Mouse (Mus musculus) heart, embryonic 15.5 days (tissue): Measurements from ENCODE around the gene Surf6. TPM values are rescaled to one million over a fixed set of nuclear protein-coding genes. Genes with fewer than 3 reads are reported as not detected.
"Not testable (repeated sequence)": the region's sequence is repeated elsewhere in the genome, so short reads cannot be mapped to it uniquely, and the experiment has no call there.

ENCODE experiments used
- ATAC-seq: fragments of 200-750 bp; cut with Nextera tagmentation; replicated peaks from 2 replicates; pipeline ENCODE4 v1.8.0; 2017; ENCODE audit warnings: low read depth, moderate TSS enrichment; ENCODE audit not compliant: insufficient number of reproducible peaks, insufficient read depth, low FRiP score
- H3K27ac ChIP-seq: fragments of 300-500 bp; sonication (generic); 2 replicates; pipeline ENCODE4 v1.5.1; 2015; ENCODE audit warnings: mild to moderate bottlenecking, inconsistent platforms
- H3K27me3 ChIP-seq: fragments of 300-500 bp; sonication (generic); 2 replicates; pipeline ENCODE4 v1.6.1; 2015; ENCODE audit warnings: inconsistent platforms
- H3K36me3 ChIP-seq: fragments of 300-500 bp; sonication (generic); 2 replicates; pipeline ENCODE4 v1.6.1; 2015; ENCODE audit warnings: mild to moderate bottlenecking, inconsistent platforms
- H3K4me1 ChIP-seq: fragments of 300-500 bp; sonication (generic); replicated peaks from 2 replicates; pipeline ENCODE4 v1.6.1; 2015; ENCODE audit warnings: inconsistent platforms
- H3K4me2 ChIP-seq: fragments of 300-500 bp; sonication (generic); 2 replicates; pipeline ENCODE4 v1.6.1; 2015; ENCODE audit warnings: inconsistent platforms, mild to moderate bottlenecking, moderate library complexity
- H3K4me3 ChIP-seq: fragments of 300-500 bp; sonication (generic); 2 replicates; pipeline ENCODE4 v1.5.1; 2015; ENCODE audit warnings: mild to moderate bottlenecking, inconsistent platforms
- H3K9ac ChIP-seq: fragments of 300-500 bp; sonication (generic); 2 replicates; pipeline ENCODE4 v1.6.1; 2015; ENCODE audit warnings: mild to moderate bottlenecking, inconsistent platforms
- H3K9me3 ChIP-seq: fragments of 300-500 bp; sonication (generic); replicated peaks from 2 replicates; pipeline ENCODE4 v1.6.1; 2016; ENCODE audit warnings: inconsistent platforms
- WGBS: fragments of 180-500 bp; shearing (Covaris S2); methylation state at CpG from one replicate; pipeline ENCODE4 v1.1.7; 2015; ENCODE audit warnings: mixed read lengths; 5-methylcytosine and 5-hydroxymethylcytosine counted together
- polyA plus RNA-seq: library from polyadenylated mRNA; unstranded; fragments of >200 nt; fragmentation: Nextera tagmentation; extraction: Ambion mirVana; gene quantifications from 2 replicates; pipeline ENCODE4 v1.2.1, GENCODE M21; 2015

Gene Surf6
- polyA plus RNA-seq, 1 experiment from 2014 or later = 13.5 TPM

DNA sequence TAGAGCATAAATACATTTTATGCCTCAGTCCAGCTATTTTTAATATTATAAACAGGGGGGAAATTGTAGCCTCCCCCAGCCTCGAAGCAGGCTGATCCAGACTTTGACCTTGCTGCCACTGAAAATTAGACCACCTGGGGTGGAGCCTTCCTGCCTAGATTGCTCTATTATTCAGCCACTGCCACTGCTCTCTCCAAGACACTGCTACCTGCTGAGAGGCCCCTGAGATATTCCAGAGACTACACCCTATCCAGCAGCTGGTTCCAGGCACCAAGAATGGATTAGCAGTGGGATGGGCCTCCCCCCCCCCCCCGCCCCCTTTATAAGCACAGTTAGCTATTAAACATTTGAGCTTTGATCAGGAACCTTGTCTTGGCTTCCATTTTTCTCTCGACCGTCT, 16.5 kb downstream of the Surf6 start:
- H3K4me1 ChIP-seq, H3K9me3 ChIP-seq, ATAC-seq, H3K27ac ChIP-seq, H3K9ac ChIP-seq, H3K4me2 ChIP-seq, H3K27me3 ChIP-seq, H3K4me3 ChIP-seq: not testable (repeated sequence)
- WGBS = 86% methylated on average over 4 of the region's 4 CpGs
- H3K36me3 ChIP-seq = peaks cover 21% of the 10 kb centered on the region

DNA sequence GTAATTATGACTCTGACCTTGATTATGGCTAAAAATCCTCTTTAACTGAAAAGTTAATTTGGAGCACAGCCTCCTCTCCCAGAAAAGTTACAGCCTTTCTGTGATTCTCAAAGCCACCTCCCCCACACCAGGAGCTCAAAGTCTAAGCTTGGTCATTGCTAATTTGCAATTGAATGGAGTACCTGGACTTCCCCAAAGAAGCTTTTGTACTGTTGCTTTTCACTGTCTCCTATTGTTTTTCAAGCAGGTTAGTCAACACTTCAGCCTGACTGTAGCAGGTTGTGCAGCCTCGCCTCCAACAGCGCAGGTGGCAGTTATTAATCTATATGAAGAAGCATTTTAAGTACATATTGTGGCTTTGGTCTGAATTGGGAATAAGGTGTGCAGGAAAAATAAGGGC, 17.1 kb downstream of the Surf6 start:
- not testable (repeated sequence) for H3K4me2 ChIP-seq, H3K27ac ChIP-seq, ATAC-seq, H3K4me1 ChIP-seq, H3K27me3 ChIP-seq, H3K9ac ChIP-seq, H3K4me3 ChIP-seq, H3K9me3 ChIP-seq
- peaks cover 16% of the 10 kb centered on the region for H3K36me3 ChIP-seq
- 94% methylated on average over 2 of the region's 2 CpGs for WGBS

DNA sequence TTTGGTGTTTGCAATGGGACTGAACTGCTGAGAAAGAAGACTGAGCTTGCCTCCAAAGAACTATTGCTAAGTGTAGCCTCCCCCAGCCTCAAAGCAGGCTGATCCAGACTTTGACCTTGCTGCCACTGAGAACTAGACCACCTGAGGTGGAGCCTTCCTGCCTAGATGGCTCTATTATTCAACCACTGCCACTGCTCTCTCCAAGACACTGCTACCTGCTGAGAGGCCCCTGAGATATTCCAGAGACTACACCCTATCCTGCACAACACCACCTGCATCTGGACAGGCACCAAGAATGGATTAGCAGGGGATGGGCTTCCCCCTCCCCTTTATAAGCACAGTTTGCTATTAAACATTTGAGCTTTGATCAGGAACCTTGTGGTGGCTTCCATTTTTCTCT, 24.1 kb downstream of the Surf6 start:
- Histone ChIP-seq H3K9me3 (no peaks in the 10 kb centered on the region), H3K9ac (no peak overlapping the region), H3K36me3 (no peaks in the 10 kb centered on the region), H3K27ac (no peak overlapping the region), H3K4me1 (no peaks in the 10 kb centered on the region), H3K27me3 (no peaks in the 10 kb centered on the region), H3K4me3 (no peak overlapping the region), H3K4me2 (no peak overlapping the region)
- no peak for ATAC-seq

DNA sequence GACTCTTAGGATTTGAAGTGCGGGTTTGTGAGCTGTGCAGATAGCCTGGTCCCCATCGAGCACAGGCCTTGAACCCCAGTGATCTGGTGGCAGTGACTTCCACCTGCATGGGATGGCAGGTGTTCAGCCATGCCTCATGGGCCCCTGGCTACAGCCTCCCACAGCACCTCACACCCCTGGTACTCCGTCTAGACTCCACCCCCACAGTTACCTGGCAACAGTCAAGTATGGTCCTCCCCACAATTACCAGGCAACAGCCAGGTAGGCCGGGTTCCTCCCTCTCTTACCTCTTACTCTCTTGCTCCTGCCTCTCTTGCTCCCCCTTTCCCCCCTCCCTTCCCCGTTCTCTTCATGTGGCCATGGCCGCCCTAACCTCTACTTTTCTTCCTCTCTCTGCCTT, 32.0 kb downstream of the Surf6 start:
- Histone ChIP-seq H3K9me3 (no peaks in the 10 kb centered on the region), H3K4me1 (no peaks in the 10 kb centered on the region), H3K9ac (no peak overlapping the region), H3K27me3 (peaks cover 14% of the 10 kb centered on the region; the same call in 1 of the 2 replicates), H3K4me3 (no peak overlapping the region), H3K36me3 (no peaks in the 10 kb centered on the region), H3K27ac (no peak overlapping the region), H3K4me2 (no peak overlapping the region)
- no peak for ATAC-seq
- WGBS = 56% methylated on average over 6 of the region's 6 CpGs

DNA sequence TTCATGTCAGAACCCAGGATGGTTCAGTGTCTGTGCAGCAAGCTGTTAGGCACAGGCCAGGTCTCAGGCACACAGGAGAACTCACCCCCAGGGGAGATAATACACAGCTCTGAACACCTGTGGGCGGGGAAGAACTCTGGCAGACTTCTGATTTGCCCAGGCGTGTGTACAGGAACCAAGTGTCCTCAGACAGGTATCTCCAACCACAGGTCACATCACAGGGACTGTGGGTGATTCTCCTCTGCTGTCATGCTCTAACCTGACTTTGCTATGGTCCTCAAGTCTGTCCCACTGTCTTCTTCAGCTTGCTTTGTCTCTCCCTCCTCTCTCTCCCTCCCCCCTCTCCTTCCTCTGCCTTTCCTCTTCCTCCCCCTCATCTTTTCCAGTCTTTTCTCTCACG, 37.8 kb downstream of the Surf6 start, which contains the start of gene Abo:
TSS of gene Abo (minus strand) at position 101 of the 400 bp plus-strand sequence.
- Histone ChIP-seq H3K36me3 (no peaks in the 10 kb centered on the region), H3K27me3 (peaks cover 6% of the 10 kb centered on the region; the same call in 1 of the 2 replicates), H3K9ac (no peak within 1 kb of the TSS), H3K4me2 (no peak within 1 kb of the TSS), H3K27ac (no peak within 1 kb of the TSS), H3K4me3 (no peak within 1 kb of the TSS), H3K9me3 (no peaks in the 10 kb centered on the region), H3K4me1 (no peaks in the 10 kb centered on the region)
- ATAC-seq = no peak
- 51% methylated on average over 3 of the region's 3 CpGs for WGBS

DNA sequence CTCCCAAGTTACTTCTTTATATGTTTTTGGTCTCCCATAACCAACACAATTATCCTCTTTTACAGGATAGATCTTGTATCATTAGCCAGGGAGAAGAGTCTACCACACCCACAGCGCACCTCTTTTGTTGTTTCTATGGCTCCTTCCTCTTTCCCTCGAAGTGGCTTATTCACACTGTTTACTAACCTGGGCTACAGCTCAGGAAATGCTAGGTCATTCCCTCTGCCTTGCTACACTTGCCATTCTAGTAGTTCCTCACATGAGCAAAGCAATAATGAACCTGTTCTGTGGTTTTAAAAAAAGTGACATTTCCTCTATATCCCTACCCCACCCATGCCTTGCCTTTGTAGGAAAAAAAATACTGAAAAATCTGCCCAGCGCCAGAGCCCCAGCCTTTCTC, 39.8 kb downstream of the Surf6 start:
- Histone ChIP-seq H3K9me3 (no peaks in the 10 kb centered on the region), H3K9ac (no peak overlapping the region), H3K4me3 (no peak overlapping the region), H3K4me2 (no peak overlapping the region), H3K36me3 (no peaks in the 10 kb centered on the region), H3K27me3 (no peaks in the 10 kb centered on the region; the same call in 1 of the 2 replicates), H3K4me1 (no peaks in the 10 kb centered on the region), H3K27ac (no peak overlapping the region)
- 63% methylated on average over 3 of the region's 3 CpGs for WGBS
- no peak for ATAC-seq

DNA sequence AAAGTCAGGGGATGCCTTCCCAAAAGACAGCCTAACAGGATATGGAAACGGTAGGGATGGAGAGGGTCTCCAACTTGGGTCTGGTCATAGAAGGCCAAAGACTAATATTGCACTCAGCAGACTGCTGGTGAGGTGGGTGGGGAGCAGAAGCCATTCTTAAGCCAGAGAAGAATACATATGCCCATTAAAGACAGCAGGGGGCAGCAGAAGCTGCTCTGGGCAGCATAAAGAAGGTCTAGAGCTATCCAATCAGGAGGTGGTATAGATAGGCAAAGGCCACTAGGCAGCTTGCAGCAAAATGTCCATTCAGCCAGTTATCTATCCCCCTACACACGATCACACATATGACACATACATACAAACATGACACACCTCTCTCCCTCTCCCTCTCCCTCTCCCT, 55.0 kb downstream of the Surf6 start:
- Histone ChIP-seq H3K4me2 (no peak overlapping the region), H3K9ac (no peak overlapping the region), H3K4me1 (no peaks in the 10 kb centered on the region), H3K27me3 (no peaks in the 10 kb centered on the region; the same call in 1 of the 2 replicates), H3K9me3 (no peaks in the 10 kb centered on the region), H3K36me3 (no peaks in the 10 kb centered on the region), H3K27ac (no peak overlapping the region), H3K4me3 (no peak overlapping the region)
- 44% methylated on average over 2 of the region's 2 CpGs for WGBS
- no peak for ATAC-seq

Other genes with a start within 250 kb of the Surf6 start
- gene Lcn4, start 231.6 kb downstream of the Surf6 start, polyA plus RNA-seq = not detected in 2 replicates
- not detected in 2 replicates for gene Abo, start 37.9 kb downstream of the Surf6 start, polyA plus RNA-seq
- gene Med22, start 7.8 kb upstream of the Surf6 start, polyA plus RNA-seq = 35.2 and 43.8 TPM in 2 replicates
- 314 and 345 TPM in 2 replicates for gene Rpl7a, start 7.9 kb upstream of the Surf6 start, polyA plus RNA-seq
- gene Surf2, start 13.5 kb upstream of the Surf6 start, polyA plus RNA-seq = 28.9 and 31.6 TPM in 2 replicates
- gene Surf1, start 13.7 kb upstream of the Surf6 start, polyA plus RNA-seq = 44.6 and 45.3 TPM in 2 replicates
- 157 and 192 TPM in 2 replicates for gene Surf4, start 31.0 kb upstream of the Surf6 start, polyA plus RNA-seq
- gene Stkld1, start 31.2 kb upstream of the Surf6 start, polyA plus RNA-seq = 0.10 and 0.11 TPM in 2 replicates
- 23.6 and 29.7 TPM in 2 replicates for gene Rexo4, start 61.5 kb upstream of the Surf6 start, polyA plus RNA-seq
- not detected in 2 replicates for gene Adamts13, start 70.5 kb upstream of the Surf6 start, polyA plus RNA-seq
- gene Cacfd1, start 107.0 kb upstream of the Surf6 start, polyA plus RNA-seq = 35.4 and 48.3 TPM in 2 replicates
- 0.26 and 0.57 TPM in 2 replicates for gene Slc2a6, start 125.1 kb upstream of the Surf6 start, polyA plus RNA-seq
- 0.18 and 0.42 TPM in 2 replicates for gene Mymk, start 169.3 kb upstream of the Surf6 start, polyA plus RNA-seq
- gene Adamtsl2, start 176.5 kb upstream of the Surf6 start, polyA plus RNA-seq = 12.3 and 13.8 TPM in 2 replicates
- 0.39 and 0.67 TPM in 2 replicates for gene Fam163b, start 239.6 kb upstream of the Surf6 start, polyA plus RNA-seq